Mouse (Mus musculus) G1E (cell line): Measurements from ENCODE around the gene Son.

Experiments
- CTCF ChIP-seq: IDR thresholded peaks from 2 replicates; pipeline ENCODE4 v1.5.1; 2012; ENCODE audit warnings: low read depth, low read length, inconsistent platforms, mixed read lengths
- GATA1 ChIP-seq: IDR thresholded peaks from 2 replicates; pipeline ENCODE4 v1.6.1; 2012; ENCODE audit warnings: borderline replicate concordance, low read length, inconsistent platforms, mixed read lengths
- POLR2AphosphoS5 ChIP-seq: IDR thresholded peaks from 2 replicates; pipeline ENCODE4 v1.6.1; 2012; ENCODE audit warnings: low read depth, low read length, inconsistent platforms; ENCODE audit not compliant: insufficient replicate concordance
- TAL1 ChIP-seq: conservative IDR thresholded peaks from 2 replicates; pipeline ENCODE4 v1.6.1; 2012; ENCODE audit warnings: low read depth, low read length, inconsistent platforms, mixed read lengths

GRCm38 (mm10) chr16:91649246-91649645 is 1.9 kb downstream of the Son start:
- TF ChIP-seq CTCF (no peak), GATA1 (no peak), POLR2AphosphoS5 (no peak), TAL1 (no peak)
